Mouse (Mus musculus) adrenal gland, postnatal 25 days (tissue): Measurements from ENCODE around the gene Greb1. TPM values are rescaled to one million over a fixed set of nuclear protein-coding genes. Genes with fewer than 3 reads are reported as not detected.

ENCODE experiments used
- DNase-seq: peaks from one replicate; pipeline ENCODE4 v3.0.0; 2021; ENCODE audit warnings: mixed read lengths
- long read RNA-seq: library from polyadenylated mRNA; stranded (forward); transcript quantifications from one replicate; pipeline ENCODE4 v2.0.0, GENCODE M21; 2021
- total RNA-seq: library from RNA; stranded (reverse); gene quantifications from 2 replicates; pipeline ENCODE4 v1.2.3, GENCODE M21; 2021

Greb1 gene
- total RNA-seq: 33.2 and 43.0 TPM in 2 replicates
- long read RNA-seq, partial matches to known transcripts: 9 of 10 reads
- long read RNA-seq, other reads (novel, unspliced or antisense): 1 of 10 reads

DNA sequence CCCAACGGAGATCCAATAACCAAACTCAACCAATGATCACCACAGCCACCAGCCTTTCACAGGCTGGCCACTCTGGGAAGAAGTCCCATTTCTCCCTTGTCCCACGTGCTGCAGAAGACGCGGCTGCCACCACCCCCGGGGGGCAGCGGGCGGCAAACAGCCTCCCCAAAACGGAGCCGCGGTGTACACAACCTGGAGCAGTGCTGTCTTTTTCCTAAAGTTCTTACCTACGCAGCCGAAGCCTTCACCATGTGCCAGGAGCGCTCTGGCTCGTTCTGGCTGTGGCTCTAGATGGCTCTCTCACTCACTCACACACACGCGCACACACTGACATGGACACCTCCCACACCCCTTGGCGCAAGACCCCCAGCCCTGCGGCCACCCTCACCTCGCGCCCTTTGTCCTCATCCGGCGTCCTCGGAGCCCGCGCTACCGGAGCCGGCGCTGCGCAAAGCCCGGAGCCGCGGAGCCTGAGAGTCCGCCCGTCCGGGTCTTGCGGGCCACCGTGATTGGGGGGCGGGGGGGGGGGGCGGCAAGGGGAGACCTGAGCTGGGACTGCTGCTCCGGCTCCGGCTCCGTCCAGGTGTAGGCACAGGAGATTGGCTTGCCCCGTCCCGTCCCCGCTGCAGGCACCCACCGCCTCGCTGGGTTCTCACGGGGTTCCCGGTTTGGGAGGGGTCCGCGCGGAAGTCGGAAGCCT, at the start of gene Greb1:
Gene Greb1 (minus strand): TSS at position 628 of the 700 bp plus-strand sequence.
- DNase-seq: peak; percentile 52

DNA sequence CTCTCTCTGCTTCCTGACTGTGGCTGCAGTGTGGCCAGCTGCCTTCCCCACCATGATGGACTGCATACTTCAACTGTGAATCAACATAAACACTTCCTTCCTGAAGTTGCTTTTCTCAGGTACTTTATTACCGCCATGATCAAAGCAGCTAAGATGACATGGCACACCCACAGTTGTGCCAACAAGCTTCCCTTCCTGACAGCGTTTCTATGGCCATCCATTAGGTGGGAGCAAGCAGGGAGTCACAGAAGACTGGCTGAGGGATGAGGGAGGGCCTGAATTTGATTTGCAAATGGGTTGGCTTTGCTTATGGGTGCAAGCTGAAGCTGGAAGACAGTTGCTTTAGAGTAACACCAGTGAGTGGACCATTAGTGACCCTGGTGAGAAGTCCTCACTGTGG, 49.1 kb upstream of the Greb1 start:
- no peak for DNase-seq

DNA sequence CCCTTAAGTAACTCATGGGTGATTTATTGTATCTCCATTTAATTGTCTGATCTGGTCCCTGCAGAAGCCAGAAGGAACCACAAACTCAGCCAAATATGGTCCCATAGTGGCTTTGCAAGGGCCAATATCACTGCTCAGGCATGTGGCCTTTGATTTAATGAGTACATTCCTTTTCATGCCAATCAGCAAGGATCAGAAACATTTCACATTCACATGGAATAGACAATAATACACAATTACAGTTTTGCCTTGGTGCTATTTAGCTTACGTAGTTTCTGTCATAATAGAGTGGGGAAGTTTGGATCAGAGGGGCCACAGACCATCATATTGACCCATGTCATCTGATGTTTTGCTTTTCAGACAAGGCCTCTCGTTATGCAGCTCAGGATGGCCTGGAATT, 47.8 kb upstream of the Greb1 start:
- DNase-seq: no peak

DNA sequence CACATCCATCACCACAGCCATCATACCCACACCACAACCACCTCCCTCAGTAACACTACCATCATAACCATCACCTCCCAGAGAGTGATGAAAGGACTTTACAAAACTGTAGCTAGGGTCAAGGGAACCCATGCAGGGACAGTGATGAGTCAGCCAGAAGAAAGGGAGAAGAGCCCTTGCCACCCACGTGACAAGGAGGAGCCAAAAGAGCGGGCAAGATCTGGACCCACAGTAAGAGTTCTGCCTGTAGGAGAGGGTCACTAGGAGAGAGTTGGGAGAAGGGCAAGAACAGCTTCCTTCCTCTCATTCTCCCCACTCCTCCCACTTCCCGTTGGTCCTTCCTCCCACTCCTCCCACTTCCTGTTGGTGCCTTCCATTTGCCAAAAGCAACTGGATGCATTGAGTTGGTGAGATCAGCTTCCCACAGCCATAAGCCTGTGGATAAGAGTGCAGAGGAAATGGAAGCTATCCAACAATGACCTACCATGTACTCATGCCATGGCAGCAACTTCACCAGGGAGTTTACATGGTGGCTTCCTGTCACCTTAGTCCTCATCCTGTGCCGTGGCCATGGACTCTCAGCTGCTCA, 46.6 kb upstream of the Greb1 start:
- no peak for DNase-seq

DNA sequence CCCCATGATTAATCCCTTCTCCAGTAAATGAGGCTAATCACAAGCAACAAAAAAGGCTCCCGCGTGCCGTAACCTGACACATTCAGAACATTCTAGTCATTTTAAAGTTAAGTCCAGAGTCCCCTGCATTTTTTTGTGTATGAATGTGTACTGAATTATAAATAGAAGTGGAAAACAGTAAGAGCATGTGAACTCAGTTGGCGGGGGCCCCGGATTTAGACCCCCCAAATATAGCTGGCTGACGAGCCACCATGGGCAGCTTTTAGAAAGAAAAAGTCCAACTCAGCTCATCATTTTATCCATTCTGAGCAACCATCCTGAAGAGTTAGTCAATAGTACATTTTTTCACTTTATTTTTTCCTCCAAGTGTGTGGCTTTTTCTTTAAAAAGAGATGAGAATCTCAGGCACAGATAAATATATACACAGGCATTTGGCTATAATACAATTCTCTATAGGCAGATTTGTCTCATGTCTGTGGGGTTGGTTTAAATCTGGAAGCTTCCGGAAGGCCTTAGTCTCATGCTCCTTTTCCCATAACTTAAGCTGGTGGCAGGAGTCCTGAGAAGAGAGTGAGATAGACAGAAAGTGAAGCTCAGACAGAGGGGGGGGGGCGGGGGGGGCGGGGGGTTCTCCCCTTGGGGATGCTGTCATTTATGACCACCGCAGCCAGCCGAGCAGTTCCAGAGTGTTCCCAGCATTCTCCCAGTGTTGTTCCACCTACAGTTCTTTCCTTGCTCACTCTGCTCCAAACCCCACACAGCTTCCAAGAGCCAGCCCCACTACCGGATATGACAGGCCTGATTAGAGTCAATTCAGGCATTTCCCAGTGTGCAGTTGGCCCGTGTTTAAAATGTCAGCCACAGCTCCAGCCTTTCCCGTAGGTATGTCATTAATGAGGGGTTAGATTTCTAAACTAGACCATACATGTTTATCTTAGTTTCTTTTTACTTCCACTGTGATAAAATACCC, 44.2 kb upstream of the Greb1 start:
- no peak for DNase-seq

DNA sequence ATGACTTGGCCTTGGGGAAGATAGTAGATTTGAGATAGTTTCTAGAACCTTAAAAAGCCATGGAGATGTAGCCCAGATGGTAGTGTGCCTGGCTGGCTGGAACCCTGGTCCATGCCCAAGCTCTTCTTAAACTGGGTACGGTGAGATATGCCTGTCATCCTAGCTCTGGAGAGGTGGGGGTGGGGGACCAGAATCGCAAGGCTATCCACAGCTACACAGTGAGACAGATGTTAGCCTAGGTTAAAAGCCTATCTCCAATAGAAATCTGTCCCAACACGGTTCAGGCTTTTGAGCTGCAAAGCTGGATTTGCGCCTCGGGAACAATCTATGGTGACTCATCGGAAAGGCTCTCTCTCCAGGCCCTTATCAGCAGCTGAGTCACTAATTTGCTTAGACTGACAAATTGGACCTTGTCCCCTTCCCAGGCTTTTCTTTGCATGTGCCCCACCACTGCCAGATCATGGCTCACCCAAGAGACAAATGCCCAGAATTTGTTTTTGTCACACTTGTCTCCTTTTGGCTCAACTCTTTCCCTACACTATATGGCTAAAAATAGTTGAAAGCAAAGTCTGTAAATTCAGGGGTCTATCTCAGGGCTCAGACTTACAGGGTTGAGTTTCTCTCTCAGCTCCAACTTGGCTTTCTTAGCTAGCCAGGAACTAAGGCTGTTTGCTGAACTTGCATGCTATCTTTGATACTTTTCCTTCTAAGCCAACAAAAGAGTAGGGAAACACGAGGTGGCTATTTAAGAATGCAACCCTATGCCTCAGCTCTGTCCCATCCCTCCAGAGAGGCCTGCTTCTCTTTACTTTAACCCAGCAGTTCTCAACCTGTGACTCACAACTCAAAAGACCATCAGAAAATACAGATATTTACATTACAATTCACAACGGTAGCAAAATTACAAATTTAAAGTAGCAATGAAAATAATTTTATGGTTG, 40.4 kb upstream of the Greb1 start:
- DNase-seq: peak; percentile 52

DNA sequence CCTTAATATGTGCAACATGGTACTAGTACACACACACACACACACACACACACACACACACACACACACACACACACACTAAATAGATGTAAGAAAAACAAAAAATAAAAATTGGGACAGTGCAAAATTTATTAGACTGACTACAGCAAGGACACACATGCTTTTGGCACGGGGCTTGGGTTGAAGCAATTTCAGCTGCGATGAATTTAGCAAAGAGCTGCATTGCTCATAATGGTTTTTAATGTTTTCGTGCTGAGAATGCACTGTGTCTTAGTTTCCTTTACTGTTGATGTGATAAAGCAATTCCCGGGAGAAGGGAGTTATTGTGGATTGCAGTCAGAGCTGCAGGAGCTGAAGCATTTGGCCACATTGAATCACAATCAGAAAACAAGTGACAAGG, 37.1 kb upstream of the Greb1 start:
- DNase-seq: peak; percentile 65

DNA sequence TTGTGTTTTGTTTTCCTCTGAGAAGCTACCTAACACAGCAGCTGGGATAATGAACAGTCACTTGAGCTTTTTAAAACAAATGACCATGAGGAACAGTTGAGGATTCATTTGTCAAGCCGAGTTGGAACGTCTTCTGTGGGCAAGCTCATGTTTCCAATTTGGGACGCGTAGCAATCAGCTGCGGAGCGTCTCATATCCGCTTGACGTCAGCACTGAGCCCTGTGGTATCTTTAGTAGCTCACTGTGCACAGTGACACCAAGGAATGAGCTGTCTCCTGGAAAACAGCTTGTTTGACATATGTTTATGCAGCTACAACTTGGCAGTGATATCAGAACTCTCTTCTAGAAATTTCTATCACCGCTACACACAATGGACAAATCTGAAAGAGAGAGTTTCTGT, 35.5 kb upstream of the Greb1 start:
- DNase-seq: peak; percentile 47

DNA sequence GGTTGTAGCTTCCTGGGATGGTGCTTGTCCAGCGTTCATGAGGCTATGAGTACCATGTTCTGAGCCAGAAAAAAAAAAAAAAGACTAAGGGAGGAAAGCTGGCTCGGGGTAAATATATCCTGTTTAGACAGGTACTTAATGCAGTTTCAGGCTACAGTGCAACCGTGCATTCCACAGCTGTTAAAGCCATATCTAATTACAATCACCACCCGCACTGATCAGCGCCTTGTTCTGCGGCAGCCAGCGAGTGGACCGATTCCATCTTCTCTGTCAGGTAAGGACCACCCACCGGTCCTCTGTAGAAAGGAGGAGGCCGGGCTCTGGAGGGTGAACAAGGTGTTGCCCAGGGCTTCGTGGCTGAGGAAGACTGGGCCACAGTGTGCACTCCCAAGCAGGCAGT, 34.0 kb upstream of the Greb1 start:
- no peak for DNase-seq

DNA sequence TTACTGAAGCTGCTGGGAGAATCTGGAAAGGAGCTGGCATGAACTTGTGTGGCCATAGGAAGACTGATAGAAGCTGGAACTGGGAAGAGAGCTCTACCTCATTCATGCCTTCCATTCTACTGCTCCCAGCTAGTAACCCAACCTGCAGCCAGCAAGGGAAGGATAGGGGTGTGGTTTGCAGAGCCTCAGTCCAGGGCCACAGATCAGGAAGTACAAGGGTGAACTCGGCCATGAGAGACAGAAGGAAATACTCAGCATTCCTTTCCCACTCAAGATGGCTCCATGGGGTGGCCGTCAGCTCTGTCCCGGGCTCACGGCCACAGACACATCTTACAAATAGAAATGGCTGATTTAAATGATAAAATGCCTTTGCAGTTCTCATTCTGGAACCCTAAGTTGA, 30.4 kb upstream of the Greb1 start:
- no peak for DNase-seq

DNA sequence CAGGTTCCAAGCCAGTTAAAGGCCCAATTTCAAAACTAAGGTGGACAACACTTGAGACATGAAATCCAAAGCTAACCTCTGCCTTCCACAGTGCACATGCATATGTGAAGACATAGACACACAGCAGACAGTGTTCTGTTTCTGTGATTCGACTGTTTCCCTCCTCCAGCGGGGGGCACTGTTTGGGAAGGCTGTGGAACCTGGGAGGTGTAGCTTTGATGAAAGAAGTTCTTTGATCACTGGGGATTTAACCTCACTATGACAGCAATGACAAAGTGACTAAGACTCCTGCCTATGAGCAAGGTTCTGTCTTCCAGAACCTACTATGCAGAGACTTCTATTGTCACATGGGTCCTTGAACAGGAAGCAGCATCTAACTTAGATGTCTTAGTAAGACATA, 29.1 kb upstream of the Greb1 start:
- DNase-seq: peak; percentile 34

DNA sequence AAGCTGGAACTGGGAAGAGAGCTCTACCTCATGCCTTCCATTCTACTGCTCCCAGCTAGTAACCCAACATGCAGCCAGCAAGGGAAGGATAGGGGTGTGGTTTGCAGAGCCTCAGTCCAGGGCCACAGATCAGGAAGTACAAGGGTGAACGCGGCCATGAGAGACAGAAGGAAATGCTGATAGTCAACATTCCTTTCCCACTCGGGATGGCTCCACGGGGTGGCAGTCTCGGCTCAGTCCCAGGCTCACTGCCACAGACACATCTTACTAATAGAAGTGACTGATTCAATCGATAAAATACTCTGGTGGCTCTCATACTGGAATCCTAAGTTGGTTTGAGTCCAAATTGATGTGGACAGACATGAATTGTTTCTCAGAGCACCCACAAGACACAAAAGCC, 27.8 kb upstream of the Greb1 start:
- peak; percentile 64 for DNase-seq

DNA sequence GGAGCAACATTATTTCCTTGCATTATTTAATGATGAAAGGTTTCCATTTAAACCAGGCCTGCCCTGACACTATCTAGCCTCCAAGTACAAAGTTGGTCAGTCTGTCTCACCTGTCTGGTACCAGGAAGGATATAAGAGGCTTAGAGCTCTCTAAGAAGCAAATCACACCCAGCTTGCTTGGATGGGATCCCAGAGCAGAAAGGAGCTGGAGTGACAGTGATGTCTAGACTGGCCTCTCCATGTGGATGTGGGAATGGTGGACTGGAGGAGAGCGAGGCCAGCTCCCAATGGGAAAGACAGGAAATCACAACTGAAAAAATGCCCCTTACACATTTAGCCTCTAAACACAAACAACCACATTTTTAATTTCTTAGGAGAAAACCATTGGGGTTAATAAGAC, 23.0 kb upstream of the Greb1 start:
- no peak for DNase-seq

DNA sequence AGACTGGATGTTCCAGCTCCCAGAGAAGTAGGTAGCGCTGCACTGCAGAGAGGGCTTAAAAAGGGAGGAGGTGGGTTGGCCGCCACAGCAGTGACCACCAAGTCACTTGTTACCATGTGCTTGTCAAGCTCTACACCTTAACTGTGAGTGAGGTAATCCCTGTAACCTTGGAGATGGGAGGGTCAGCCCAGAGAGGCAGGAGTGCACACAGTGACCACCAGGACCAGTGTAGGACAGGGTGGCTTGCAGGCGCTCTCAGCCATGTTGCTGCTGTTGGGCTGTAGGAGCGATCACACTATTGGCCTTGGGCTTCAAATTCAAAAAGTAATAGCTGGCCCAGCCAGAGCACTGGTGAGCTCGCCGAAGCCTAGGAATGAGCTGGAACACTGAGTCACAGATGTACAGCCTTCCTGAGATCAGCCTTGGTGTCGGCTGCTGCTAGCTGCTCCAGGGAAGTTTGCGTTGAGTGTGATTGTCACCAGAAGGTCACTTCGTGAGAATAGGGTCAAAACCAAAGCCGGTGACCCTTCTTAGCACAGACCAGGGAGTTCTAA, 21.6 kb upstream of the Greb1 start:
- DNase-seq: peak; percentile 33

DNA sequence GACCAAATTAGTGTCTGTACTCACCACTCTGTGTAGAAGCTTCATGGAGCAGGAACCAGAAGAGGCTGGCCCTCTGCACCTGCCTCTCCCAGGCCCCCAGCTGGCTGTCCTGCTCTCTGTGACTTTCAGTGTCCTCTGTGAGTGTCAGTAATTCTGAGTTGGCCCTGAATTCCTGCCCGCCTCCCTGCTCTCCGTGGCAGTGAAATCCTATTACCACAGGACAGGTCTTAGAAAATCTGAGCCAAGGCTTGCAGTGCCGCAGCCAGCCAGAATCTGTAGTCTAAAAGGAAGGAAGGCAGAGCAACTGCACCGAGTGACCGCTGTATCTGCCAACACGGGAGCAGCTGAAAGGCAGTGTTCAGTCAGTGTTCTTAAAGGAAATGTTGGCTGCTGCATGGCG, 20.1 kb upstream of the Greb1 start:
- DNase-seq: no peak

DNA sequence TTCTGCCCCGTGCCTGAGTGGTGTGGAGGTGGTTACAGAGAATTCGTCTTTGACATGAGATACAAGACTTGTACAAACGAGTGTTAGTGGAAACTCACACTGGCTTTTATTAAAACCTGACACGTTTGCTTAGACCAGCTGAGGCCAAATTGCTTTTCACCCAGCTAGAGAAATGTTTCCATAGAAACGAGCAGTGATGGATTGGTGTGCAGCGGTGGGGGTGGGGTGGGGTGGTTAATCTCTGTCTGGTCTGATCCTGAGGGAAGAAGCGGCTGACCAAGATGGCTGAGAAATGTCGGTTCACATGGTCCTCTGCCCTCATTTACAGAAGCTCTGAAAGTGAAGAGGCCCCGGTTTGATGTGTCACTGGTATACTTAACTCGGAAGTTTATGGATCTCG, 17.8 kb upstream of the Greb1 start:
- DNase-seq: no peak

DNA sequence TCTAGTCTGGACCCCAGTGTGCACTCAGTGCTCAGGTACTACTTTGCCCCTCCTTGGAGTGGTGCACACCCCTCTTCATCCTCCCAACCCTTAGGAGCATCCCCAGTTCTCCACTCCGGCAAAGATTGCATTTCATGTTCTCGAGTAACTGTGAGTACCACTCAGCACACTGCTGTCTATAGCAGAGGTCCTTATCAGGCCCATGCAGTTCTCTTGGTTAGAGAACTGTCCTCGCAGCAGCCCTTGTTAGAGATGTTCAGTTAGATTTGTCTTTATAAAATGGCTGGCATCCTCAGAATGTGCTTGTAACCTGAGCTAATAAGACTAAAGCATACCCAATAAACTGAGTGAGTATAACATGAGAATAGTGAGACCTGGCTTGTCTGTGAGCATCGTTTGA, 16.5 kb upstream of the Greb1 start:
- DNase-seq: no peak

DNA sequence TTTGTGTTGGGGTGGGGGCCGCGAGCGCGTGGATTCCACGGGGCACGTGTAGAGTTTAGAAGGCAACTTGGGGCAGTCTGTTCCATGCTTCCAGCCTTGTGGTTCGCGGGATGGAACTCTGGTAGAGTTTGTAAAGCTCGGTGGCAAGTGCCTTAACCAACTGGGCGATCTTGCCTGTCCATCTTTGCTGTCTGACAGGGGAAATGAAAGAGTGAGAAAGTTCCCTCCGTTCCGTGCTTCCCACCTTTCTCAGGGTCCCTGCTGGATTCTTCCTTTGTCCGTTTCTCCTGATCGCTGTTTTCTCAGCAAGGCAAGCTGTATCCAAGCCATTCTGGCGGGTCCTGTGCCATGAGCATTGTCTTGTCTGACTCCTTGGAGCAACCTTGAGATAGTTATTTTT, 10.8 kb upstream of the Greb1 start:
- DNase-seq: no peak

DNA sequence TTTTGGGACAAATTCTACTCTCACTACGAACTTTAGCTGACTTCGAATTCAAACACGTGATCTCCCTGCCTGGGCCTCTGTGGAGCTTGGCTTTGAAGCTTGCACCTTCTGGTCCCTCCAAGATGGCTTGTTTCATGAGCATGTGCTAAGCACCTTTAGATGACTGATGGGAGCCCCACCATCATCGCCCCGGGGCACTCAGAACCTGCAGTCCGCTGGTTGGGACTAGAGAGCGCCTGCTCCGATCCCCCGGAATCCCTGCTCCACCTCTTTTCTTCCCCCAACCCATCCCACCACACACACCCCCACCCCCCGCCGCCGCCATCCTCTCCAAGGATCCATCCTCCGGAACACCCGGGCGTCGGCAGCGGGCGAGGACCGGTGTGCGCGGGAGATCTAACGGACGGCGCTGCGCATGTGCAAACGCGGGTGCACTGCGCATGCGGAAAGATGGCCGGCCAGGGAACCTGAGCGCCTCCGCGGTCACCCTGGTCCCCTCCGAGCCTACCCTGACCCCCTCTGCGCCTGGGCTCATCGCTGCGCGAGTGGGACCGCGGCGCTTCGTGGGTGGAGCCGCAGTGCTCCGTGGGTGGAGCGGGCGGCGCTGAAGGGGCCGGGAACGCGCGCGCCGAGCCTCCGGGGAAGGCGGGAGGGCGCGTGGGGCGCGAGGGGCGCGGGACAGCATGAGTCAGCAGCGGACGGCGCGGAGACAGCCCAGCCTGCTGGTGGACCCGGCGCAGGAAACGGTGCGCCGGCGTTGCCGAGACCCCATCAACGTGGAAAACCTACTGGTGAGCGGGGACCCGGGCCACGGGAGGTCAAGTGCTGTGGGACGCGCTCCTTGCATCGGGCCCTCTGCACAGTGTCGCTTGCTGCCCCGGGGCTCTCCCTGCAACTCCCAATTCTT, 10.1 kb upstream of the Greb1 start, which contains the start of gene E2f6:
Gene E2f6 (plus strand): TSS at position 439 of the 907 bp plus-strand sequence.
- peak; percentile 87 for DNase-seq

DNA sequence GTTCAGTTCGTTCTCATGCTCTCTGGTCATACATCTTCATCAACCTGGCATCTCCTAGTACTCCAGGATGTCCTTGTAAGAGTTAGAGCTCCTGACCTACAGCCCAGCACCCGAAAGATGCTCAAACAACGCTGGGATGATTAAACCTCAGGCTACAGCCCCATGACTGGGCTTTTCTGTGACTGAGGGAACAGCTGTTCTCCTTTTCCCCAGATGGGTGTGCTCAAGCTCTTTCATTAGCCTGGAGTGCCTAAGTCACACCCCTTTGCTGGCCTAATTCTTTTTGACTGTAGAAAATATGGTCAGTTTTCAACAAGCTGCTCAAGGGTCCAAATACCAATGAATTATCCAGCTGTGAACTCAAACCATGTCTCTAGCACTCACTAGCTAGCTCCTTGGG, 7.4 kb upstream of the Greb1 start:
- DNase-seq: no peak
